8 mouse cellular contexts compared by ENCODE assay signal in the genomic region with DNA sequence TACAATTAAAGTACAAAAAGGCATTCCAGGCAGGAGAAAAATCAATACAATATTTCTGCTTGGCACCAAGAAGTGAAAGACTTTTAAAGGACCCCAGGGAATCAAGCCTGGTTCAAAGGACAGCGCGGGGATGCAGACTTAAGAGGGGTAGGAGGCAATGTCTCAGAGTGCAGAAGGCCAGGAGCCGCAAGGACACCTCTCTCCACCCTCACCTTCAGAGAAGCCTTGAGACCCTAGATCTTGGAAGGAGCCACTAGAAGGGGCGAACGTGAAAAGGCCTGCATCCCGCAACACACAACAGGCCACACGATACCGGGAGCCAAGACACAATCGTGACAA. TPM values are rescaled to one million over a fixed set of nuclear protein-coding genes. Genes with fewer than 3 reads are reported as not detected.
A peak's percentile ranks its signal among the peaks of the same experiment; 100 is the strongest.
DNase-seq lines count a peak whose midpoint lies in the region; ATAC-seq lines count a peak whose summit lies in the region.

No protein-coding gene starts in this region.

- H3K4me2 ChIP-seq in kidney, embryonic 16.5 days (replicated peaks; ENCODE audit: low read depth, low read length), result peak overlapping the region; percentile 51
- H3K4me2 ChIP-seq in hindbrain, embryonic 15.5 days, result peak overlapping the region; percentile 62
- peak overlapping the region; percentile 71 for H3K4me2 ChIP-seq in midbrain, embryonic 14.5 days (ENCODE audit: low read length)

- H3K27ac ChIP-seq in kidney, embryonic 16.5 days (ENCODE audit: low read length), result 0 out of 2 replicates have a peak overlapping the region, but pooled peaks have one; percentile 0
- peak overlapping the region; percentile 92 for H3K27ac ChIP-seq in embryonic facial prominence, embryonic 10.5 days (replicated peaks)
- H3K27ac ChIP-seq in hindbrain, embryonic 15.5 days (replicated peaks), result peak overlapping the region; percentile 89
- H3K27ac ChIP-seq in midbrain, embryonic 14.5 days (replicated peaks; ENCODE audit: low read depth, low read length), result peak overlapping the region; percentile 92

- DNase-seq in kidney, postnatal 25 days, result no peak
- no peak for DNase-seq in embryonic facial prominence, embryonic 10.5 days (ENCODE audit: low spot score)
- no peak for DNase-seq in midbrain, embryonic 14.5 days
- DNase-seq in urinary bladder, postnatal 36 days (ENCODE audit: low spot score in 2 of 2), result no peak
- DNase-seq in spleen, postnatal 10 days (ENCODE audit: low spot score in 2 of 2), result no peak
- no peak for DNase-seq in frontal cortex, postnatal 10 days (ENCODE audit: low spot score in 2 of 2)

- ATAC-seq in kidney, embryonic 16.5 days (ENCODE audit: low FRiP score, low TSS enrichment), result no peak; the same call in 1 of the 2 replicates
- no peak for ATAC-seq in hindbrain, embryonic 15.5 days (ENCODE audit: low FRiP score, low read depth)
- no peak for ATAC-seq in midbrain, embryonic 14.5 days (ENCODE audit: low FRiP score, low TSS enrichment)

- no peaks in the 10 kb centered on the region for H3K9me3 ChIP-seq in kidney, embryonic 16.5 days (ENCODE audit: low read length)
- H3K9me3 ChIP-seq in embryonic facial prominence, embryonic 10.5 days, result no peaks in the 10 kb centered on the region
- H3K9me3 ChIP-seq in hindbrain, embryonic 15.5 days, result no peaks in the 10 kb centered on the region
- no peaks in the 10 kb centered on the region for H3K9me3 ChIP-seq in midbrain, embryonic 14.5 days (ENCODE audit: control insufficient read depth, low read length)

- H3K27me3 ChIP-seq in kidney, embryonic 16.5 days (ENCODE audit: insufficient read depth, low read length), result no peaks in the 10 kb centered on the region
- peaks cover 13% of the 10 kb centered on the region; the same call in 1 of the 2 replicates for H3K27me3 ChIP-seq in embryonic facial prominence, embryonic 10.5 days (replicated peaks; ENCODE audit: low read depth, poor library complexity, severe bottlenecking)
- no peaks in the 10 kb centered on the region for H3K27me3 ChIP-seq in hindbrain, embryonic 15.5 days
- H3K27me3 ChIP-seq in midbrain, embryonic 14.5 days (ENCODE audit: control insufficient read depth, insufficient read depth, low read length), result no peaks in the 10 kb centered on the region

- WGBS in kidney, embryonic 16.5 days, result 2% methylated on average over 9 of the region's 9 CpGs
- WGBS in embryonic facial prominence, embryonic 10.5 days, result 3% methylated on average over 9 of the region's 9 CpGs
- WGBS in hindbrain, embryonic 15.5 days, result 1% methylated on average over 9 of the region's 9 CpGs
- 2% methylated on average over 9 of the region's 9 CpGs for WGBS in midbrain, embryonic 14.5 days

- peak overlapping the region; percentile 65 for H3K4me3 ChIP-seq in kidney, embryonic 16.5 days (ENCODE audit: low read length)
- H3K4me3 ChIP-seq in embryonic facial prominence, embryonic 10.5 days, result peak overlapping the region; percentile 68
- peak overlapping the region; percentile 71 for H3K4me3 ChIP-seq in hindbrain, embryonic 15.5 days
- peak overlapping the region; percentile 56 for H3K4me3 ChIP-seq in midbrain, embryonic 14.5 days (replicated peaks; ENCODE audit: low read depth, low read length)

- no peaks in the 10 kb centered on the region for H3K36me3 ChIP-seq in kidney, embryonic 16.5 days (ENCODE audit: insufficient read depth, low read length)
- no peaks in the 10 kb centered on the region for H3K36me3 ChIP-seq in embryonic facial prominence, embryonic 10.5 days (replicated peaks)
- no peaks in the 10 kb centered on the region for H3K36me3 ChIP-seq in hindbrain, embryonic 15.5 days
- no peaks in the 10 kb centered on the region for H3K36me3 ChIP-seq in midbrain, embryonic 14.5 days (ENCODE audit: control insufficient read depth, insufficient read depth, low read length)

- peak overlapping the region; percentile 50 for H3K9ac ChIP-seq in kidney, embryonic 16.5 days (replicated peaks; ENCODE audit: low read length)
- H3K9ac ChIP-seq in hindbrain, embryonic 15.5 days, result peak overlapping the region; percentile 72
- H3K9ac ChIP-seq in midbrain, embryonic 14.5 days (replicated peaks; ENCODE audit: low read length), result peak overlapping the region; percentile 69

- no peaks in the 10 kb centered on the region for H3K4me1 ChIP-seq in kidney, embryonic 16.5 days (ENCODE audit: insufficient read depth, low read length)
- H3K4me1 ChIP-seq in embryonic facial prominence, embryonic 10.5 days, result peaks cover 10% of the 10 kb centered on the region
- peaks cover 14% of the 10 kb centered on the region for H3K4me1 ChIP-seq in hindbrain, embryonic 15.5 days (replicated peaks)
- peaks cover 6% of the 10 kb centered on the region; the same call in 1 of the 2 replicates for H3K4me1 ChIP-seq in midbrain, embryonic 14.5 days (ENCODE audit: control insufficient read depth, insufficient read depth, low read length)

RNA-seq across cellular contexts. Expression of a gene that starts 0.6 kb away (rescaled TPM):
- polyA plus RNA-seq in kidney, embryonic 16.5 days (2015; fragmentation: Nextera tagmentation; extraction: Ambion mirVana), result 1.8 and 2.8 TPM in 2 replicates
- 4.7 and 5.4 TPM in 2 replicates for polyA plus RNA-seq in embryonic facial prominence, embryonic 10.5 days (2016; fragmentation: Nextera tagmentation; extraction: Ambion mirVana)
- polyA plus RNA-seq in hindbrain, embryonic 15.5 days (2015; fragmentation: Nextera tagmentation; extraction: Ambion mirVana), result 15.6 and 18.8 TPM in 2 replicates
- 19.4 and 21.5 TPM in 2 replicates for polyA plus RNA-seq in midbrain, embryonic 14.5 days (2014; fragmentation: Nextera tagmentation; extraction: Ambion mirVana)

Comparison
In these comparisons a context has a peak if more than half of its experiments do, and no peak if none do; other contexts are left out.
1. H3K27ac ChIP-seq: peak in every context shown above with its lines; median percentile 92 in embryonic facial prominence, embryonic 10.5 days; 92 in midbrain, embryonic 14.5 days; 89 in hindbrain, embryonic 15.5 days; 0 in kidney, embryonic 16.5 days.